Mouse (Mus musculus) T-helper 1 cell (primary cell): Measurements from ENCODE around the gene Man2a2.
"Not testable (repeated sequence)": the region's sequence is repeated elsewhere in the genome, so short reads cannot be mapped to it uniquely, and the experiment has no call there.

Experiments used
- in situ Hi-C: fragments of 300-600 bp; cut with MboI, MseI; formaldehyde crosslinking; loops from one replicate; pipeline ENCODE4 v1.15.1; 2025; ENCODE audit warnings: high pct_unique_total_duplicates

Man2a2 gene

GRCm38 (mm10) chr7:80401041-80401859, 30.1 kb upstream of the Man2a2 start:
- in situ Hi-C loops: no loop called here

- in situ Hi-C loops: no loop called here
Measured at GRCm38 (mm10) chr7:80400571-80400970, 29.4 kb upstream of the Man2a2 start.

- in situ Hi-C loops: no loop called here
Measured at GRCm38 (mm10) chr7:80400099-80400498, 28.9 kb upstream of the Man2a2 start.

- in situ Hi-C loops: no loop called here
Measured at GRCm38 (mm10) chr7:80398654-80399444, 27.7 kb upstream of the Man2a2 start.

GRCm38 (mm10) chr7:80397986-80398385, 26.8 kb upstream of the Man2a2 start:
- in situ Hi-C loops: no loop called here

GRCm38 (mm10) chr7:80396427-80396826, 25.3 kb upstream of the Man2a2 start:
- in situ Hi-C loops: not testable (repeated sequence)

GRCm38 (mm10) chr7:80394600-80394999, 23.4 kb upstream of the Man2a2 start:
- in situ Hi-C loops: no loop called here

GRCm38 (mm10) chr7:80392119-80392518, 20.9 kb upstream of the Man2a2 start:
- in situ Hi-C loops: no loop called here

- in situ Hi-C loops: no loop called here
Measured at GRCm38 (mm10) chr7:80387633-80388543, 16.7 kb upstream of the Man2a2 start, which contains the start of gene Fes. TSS of gene Fes (minus strand) at chr7:80387946.

GRCm38 (mm10) chr7:80387033-80387632, 16.0 kb upstream of the Man2a2 start:
- in situ Hi-C loops: no loop called here

- in situ Hi-C loops: no loop called here
Measured at GRCm38 (mm10) chr7:80386235-80386930, 15.2 kb upstream of the Man2a2 start.

GRCm38 (mm10) chr7:80382919-80383318, 11.7 kb upstream of the Man2a2 start:
- in situ Hi-C loops: no loop called here

GRCm38 (mm10) chr7:80379531-80379930, 8.4 kb upstream of the Man2a2 start:
- in situ Hi-C loops: loop anchor here (5.0 kb wide), 1 partner anchor 42 kb away; no protein-coding TSS in a partner anchor

GRCm38 (mm10) chr7:80377471-80377870, 6.3 kb upstream of the Man2a2 start:
- in situ Hi-C loops: loop anchor here (5.0 kb wide), 1 partner anchor 40 kb away; no protein-coding TSS in a partner anchor

GRCm38 (mm10) chr7:80376192-80376591, 5.0 kb upstream of the Man2a2 start:
- in situ Hi-C loops: loop anchor here (5.0 kb wide), 1 partner anchor 39 kb away; no protein-coding TSS in a partner anchor

- in situ Hi-C loops: loop anchor here (5.0 kb wide), 1 partner anchor 38 kb away; no protein-coding TSS in a partner anchor
Measured at GRCm38 (mm10) chr7:80375376-80376039, 4.3 kb upstream of the Man2a2 start.

GRCm38 (mm10) chr7:80374733-80375132, 3.6 kb upstream of the Man2a2 start:
- in situ Hi-C loops: loop anchor here (5.0 kb wide), 1 partner anchor 37 kb away; no protein-coding TSS in a partner anchor

- in situ Hi-C loops: no loop called here
Measured at GRCm38 (mm10) chr7:80374280-80374679, 3.1 kb upstream of the Man2a2 start.

- in situ Hi-C loops: no loop called here
Measured at GRCm38 (mm10) chr7:80373850-80374249, 2.7 kb upstream of the Man2a2 start.

GRCm38 (mm10) chr7:80373352-80373751, 2.2 kb upstream of the Man2a2 start:
- in situ Hi-C loops: no loop called here
